Mouse (Mus musculus) left cerebral cortex, postnatal 14 days (tissue): ENCODE results near the gene Zmiz1. TPM values are rescaled to one million over a fixed set of nuclear protein-coding genes. Genes with fewer than 3 reads are reported as not detected.
A peak's percentile ranks its signal among the peaks of the same experiment; 100 is the strongest.

ENCODE experiments used
- DNase-seq, 2 experiments: peaks; one replicate each; pipeline ENCODE4 v3.0.0; 2021 to 2022; ENCODE audit warnings: low spot score in 2 of 2, mixed read lengths in 1 of 2
- intact Hi-C: fragments of 180-260 bp; cut with DNase I; formaldehyde crosslinking; loops from one replicate; pipeline ENCODE4 v1.15.1; 2025
- total RNA-seq, 2 experiments: library from RNA; stranded (reverse); gene quantifications; 2 replicates each; pipeline ENCODE4 v1.2.3; 2021

Gene Zmiz1
- total RNA-seq, 2 experiments from 2014 or later = 86.2 to 98.9 TPM

DNA sequence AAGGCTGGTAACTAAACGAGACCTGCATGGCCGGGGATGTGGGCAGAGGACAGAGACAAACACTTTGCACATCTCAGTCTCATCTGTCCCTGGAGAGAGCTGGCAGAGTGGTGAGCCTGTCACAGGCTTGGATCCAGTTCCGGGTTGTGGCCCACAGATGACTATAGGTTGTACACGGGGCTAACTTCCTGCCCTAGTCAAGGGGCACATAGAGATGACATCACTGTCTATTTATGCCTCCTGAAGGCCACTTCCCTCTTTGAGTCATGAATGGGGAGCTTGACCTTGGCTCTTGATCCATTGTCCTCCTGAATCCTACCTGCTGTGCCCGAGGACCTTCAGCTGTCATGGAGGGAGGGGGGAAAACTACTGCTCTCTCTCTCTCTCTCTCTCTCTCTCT lies 25.1 kb downstream of the Zmiz1 start:
- peak in 1 of 2 experiments; percentile 46 for DNase-seq
- intact Hi-C loops = no loop called here

DNA sequence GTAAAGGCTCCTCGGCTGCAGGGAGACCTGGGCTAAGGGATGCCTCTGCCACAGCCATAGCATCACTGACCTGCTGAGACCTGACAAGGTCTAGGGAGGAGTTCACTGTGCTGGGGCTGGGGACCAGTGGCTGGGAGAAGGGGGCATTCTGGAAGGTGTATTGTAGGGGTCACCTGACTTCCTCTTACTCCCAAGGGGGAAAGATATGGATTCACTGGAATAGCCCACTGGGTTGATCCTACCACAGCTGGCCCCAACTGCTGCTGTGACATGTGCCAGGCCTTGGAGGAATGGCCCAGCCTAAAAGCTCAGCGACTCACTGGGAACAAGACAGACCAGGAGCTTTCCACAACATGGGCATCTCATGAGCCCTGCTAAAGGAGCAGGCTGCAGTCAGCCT lies 27.2 kb downstream of the Zmiz1 start:
- DNase-seq = no peak
- intact Hi-C loops = no loop called here

DNA sequence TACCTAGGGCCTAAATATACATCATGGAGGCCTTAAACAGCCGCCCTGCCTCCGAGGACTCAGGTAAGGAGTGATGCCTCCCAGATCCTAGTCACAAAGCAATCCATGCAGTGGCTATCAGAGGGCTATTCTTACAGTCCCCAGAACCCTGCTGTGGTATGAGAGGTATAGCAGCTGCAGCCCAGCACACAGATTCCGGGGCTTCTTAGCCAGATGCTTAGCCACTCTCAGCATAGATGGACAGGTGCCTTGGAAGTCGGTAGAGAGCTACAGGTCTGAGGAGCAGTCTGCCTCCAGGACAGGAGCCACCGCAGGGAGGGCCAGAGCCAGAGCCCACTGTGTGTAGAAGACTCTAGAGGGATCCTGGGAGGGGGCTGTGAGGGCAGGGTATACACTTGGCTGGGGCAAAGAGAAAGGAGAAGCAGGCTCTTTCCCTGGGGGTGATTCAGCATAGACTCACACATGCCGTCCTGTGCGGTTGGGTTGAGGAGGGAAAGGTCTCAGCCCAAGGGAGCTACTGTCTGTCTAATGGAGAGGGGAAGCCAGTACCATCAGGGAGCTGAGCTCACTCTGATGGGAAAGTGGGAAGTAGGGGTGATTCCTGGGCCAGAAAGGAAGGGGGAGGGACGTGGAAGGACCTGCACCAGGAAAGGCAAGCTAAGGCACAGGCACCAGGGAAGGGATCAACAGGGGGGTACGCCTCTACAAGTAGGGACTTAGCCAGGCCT lies 27.9 kb downstream of the Zmiz1 start:
- intact Hi-C loops = no loop called here
- DNase-seq = no peak

DNA sequence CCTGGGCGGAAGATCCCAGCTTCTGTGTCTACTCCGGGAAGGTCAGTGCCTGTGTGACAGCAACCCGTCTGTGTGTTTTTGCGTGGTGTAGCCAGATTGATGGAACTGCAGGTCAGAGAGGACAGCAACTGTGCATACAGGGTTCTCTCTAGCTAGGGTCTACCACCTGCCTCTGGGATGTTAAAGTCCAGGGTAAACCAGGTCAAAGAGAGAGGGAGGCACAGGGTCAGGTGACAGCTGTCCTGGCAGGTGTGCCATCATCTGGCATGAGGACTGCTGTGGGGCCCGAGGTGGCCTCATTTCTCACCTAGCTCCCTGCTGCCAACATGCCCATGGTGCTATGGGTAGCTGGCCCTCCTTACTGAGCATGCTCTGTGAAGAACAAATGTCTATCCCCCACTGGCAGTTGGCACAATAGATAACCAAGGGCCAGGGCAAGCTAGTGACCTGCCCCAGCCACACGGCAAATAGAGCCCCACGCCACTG lies 28.5 kb downstream of the Zmiz1 start:
- no peak for DNase-seq
- intact Hi-C loops = no loop called here

GRCm38 (mm10) chr14:25488097-25488613 lies 29.2 kb downstream of the Zmiz1 start:
- DNase-seq = peak in 1 of 2 experiments; percentile 40
- intact Hi-C loops = no loop called here

DNA sequence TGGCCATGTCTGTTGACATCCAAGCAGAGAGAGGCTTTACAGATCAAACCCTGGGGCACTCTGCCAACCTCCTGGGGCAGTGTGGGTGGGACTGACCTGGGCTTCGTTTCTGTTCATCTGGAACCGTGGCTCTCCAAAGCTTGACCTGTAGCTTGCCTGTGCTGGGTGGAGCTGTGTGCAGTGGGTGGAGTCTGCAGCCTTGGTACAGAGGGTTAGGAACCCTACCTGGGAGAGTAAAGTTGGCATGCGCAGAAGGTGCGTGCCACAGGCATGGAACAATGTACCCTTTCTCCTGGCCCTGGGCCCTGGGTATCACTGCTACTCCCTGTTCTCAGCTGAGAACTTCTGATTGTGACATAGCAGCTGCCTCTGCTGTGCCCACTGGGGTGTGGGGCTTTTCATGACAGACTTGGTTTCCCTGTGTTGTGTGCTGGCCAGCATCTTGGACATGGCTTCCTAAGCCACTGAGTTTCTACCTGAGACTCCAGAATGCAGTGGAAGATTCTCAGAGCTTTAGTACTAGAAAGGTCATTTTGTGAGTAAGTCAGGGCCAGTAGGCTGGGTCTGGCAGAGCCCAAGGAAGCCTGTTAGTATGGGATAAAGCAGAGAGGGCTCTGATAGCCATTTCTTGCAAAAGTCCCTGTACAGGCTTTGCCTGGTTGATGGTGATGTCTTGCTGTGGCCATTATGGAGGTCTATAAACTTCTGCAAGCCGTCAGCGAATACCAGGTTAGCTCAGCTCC lies 30.5 kb downstream of the Zmiz1 start:
- intact Hi-C loops = no loop called here

DNA sequence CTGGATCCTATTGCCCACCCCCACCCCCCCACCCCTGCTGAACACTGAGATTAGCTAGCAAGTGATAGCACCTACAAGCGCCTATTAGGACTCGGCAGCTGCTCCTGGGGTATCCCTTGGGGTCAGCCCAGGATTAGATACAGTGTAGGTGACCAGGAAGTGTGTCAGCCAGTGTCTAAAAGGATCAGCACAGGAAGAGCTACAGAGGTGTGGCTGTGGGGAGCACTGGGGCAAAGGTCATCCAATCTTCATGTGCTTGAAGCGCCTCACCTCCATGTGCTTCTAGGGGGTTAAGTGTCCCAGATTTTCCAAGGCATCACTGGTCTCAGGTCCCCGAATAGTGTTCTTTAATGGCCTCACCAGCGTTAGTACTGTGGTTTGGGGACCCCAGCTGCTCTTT lies 33.0 kb downstream of the Zmiz1 start:
- intact Hi-C loops = no loop called here
- no peak for DNase-seq

More for the DNA sequence above, 30.5 kb downstream of the Zmiz1 start:
- no peak for DNase-seq

DNA sequence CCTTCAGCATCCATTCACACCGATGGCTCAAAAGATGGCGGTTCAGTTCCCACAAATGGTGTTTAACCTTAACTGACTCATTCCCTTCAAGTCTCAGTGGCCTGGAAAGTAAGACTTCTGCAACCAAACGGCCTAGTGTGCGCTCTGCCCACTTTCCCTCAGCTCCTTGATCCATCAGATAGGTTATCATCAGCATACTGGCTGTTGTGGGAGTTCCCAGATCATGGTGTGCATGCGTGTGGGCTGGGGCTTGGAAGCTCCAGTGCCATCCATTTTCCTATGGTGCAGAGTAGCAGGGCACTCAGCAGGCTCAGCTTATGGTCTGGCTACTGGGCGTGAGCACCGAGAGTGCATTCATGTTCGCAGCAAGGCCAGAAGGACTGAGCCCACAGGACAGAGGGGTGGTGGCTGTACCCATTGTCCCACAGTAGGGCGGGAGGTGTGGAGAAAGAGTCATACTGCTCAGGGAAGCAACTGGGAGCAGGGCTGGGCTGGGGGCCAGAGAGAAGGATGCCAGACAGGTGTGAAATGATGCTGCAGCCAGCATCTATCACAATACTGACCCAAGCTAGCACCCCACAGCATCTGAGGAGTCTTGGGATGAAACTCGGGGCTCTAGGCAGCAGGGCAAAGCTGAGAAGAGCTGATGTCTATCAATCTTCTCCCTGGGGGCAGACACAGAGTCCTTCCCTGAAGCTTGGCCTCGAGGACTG lies 33.7 kb downstream of the Zmiz1 start:
- intact Hi-C loops = no loop called here
- DNase-seq = no peak

DNA sequence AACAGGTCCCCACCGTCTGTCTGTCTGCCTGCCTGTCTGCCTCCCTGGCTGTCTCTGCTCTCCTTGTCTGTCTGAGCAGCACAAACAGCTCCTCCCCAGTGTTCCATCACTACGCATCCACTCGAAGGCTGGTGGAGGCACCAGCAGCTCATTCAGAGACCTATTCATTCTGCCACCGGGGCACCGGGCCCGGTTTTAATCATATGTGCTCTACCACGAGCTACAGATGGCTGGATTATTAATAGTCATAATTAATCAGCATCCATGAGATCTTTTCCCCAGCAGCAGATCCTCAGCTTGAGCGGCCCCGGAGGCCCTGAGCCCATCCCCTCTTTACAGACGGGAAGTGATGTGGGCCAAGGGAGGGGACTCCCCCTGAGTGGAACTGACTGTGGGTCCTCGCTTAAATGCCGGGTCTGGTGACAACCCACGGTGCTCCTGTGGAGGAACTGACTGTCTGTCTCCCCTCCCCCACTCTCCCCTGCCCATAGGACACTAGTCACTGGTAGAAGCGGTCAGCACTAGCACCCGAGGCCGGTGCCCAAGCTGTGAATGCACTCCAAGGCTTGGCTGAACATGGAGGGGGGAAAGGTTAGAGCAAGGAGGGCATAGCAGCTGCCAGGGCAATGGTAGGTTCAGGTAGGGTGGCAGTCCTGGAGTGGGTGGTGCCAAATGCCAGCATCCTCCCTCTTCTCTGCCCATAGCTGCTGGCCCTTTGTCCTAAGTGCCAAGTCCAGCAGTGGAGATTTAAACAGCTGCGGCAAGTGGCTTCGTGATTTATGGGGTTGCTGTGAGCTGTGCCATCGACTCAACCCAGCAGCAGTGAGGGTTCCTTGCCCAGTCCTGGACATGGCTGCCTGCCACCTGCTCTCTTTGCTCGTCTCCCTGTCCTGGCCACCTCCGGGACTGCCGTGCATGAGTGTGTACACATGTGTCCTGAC lies 34.6 kb downstream of the Zmiz1 start:
- intact Hi-C loops = no loop called here
- DNase-seq = peak; percentile 48 to 58

GRCm38 (mm10) chr14:25494778-25495177 lies 35.8 kb downstream of the Zmiz1 start:
- intact Hi-C loops = loop anchor here (5.0 kb wide), 1 partner anchor 32 kb away; no protein-coding TSS in a partner anchor
- no peak for DNase-seq

GRCm38 (mm10) chr14:25496116-25496515 lies 37.1 kb downstream of the Zmiz1 start:
- intact Hi-C loops = loop anchor here (5.0 kb wide), 1 partner anchor 34 kb away; no protein-coding TSS in a partner anchor
- peak in 1 of 2 experiments; percentile 61 for DNase-seq

GRCm38 (mm10) chr14:25496989-25497388 lies 38.0 kb downstream of the Zmiz1 start:
- DNase-seq = no peak
- intact Hi-C loops = loop anchor here (5.0 kb wide), 1 partner anchor 35 kb away; no protein-coding TSS in a partner anchor

GRCm38 (mm10) chr14:25497596-25497995 lies 38.6 kb downstream of the Zmiz1 start:
- intact Hi-C loops = loop anchor here (5.0 kb wide), 1 partner anchor 35 kb away; no protein-coding TSS in a partner anchor
- peak in 1 of 2 experiments; percentile 48 for DNase-seq

DNA sequence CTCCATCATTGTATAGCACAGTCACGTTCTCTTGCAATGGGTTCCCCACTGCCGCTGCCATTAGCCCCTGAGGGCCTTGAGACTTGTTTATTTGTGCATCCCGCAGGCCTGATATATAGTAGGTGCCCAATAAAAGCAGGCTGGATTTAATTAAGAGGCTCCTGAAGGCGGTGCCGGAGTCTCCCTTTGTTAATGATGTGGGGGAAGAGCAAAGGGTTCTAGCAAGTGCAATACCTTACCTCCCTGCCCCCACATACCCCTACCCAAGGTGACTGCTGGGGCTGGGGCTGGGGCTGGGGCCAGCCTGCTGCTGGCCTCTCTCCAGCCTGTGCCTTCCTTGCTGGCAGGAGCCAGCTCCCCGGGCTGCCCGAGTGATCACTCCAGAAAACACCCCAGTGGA lies 39.4 kb downstream of the Zmiz1 start:
- intact Hi-C loops = loop anchor here (5.0 kb wide), 1 partner anchor 36 kb away; no protein-coding TSS in a partner anchor
- no peak for DNase-seq

GRCm38 (mm10) chr14:25499526-25499925 lies 40.5 kb downstream of the Zmiz1 start:
- no peak for DNase-seq
- intact Hi-C loops = loop anchor here (5.0 kb wide), 1 partner anchor 37 kb away; no protein-coding TSS in a partner anchor

GRCm38 (mm10) chr14:25500511-25501120 lies 41.6 kb downstream of the Zmiz1 start:
- intact Hi-C loops = no loop called here

DNA sequence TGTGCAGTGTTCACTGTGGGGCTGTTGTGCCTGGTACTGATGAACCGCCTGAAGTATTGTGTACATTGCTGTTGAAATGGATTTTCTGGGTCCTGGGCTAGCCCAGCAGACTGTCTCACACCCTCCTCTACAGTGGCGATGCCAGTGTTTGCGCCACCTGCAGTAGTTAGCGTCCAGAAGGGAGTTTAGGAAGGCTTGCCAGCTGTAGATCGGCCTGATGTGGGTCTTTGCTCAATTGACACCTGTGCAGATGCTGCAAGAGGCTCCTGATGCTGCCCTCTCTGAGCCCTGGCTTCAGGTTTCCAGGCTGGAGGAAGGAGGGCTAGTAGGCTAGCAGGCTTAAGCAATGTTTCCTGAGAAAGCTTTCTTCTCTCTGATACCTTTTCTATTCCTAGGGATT lies 42.5 kb downstream of the Zmiz1 start:
- intact Hi-C loops = no loop called here
- no peak for DNase-seq

More at GRCm38 (mm10) chr14:25500511-25501120, 41.6 kb downstream of the Zmiz1 start:
- no peak for DNase-seq

DNA sequence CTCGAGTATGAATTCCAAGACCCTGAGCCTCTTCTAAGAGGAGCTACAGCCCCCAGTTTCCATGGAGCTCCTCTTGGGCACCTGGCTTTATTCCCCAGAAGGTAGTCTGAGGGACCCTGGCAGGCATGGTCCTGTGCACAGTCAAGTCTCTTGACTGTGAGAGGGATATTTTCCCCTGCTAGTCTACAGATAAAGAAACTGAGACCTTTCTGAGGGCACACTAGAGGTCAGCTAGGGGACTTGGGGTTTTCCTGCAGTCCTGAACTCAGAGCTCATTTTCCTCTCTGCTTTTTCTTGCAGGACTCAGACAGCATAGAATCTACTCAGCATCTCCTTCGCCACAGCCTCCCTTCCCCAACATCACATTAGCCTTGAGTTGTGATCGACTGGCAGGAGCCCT lies 43.4 kb downstream of the Zmiz1 start:
- no peak for DNase-seq
- intact Hi-C loops = no loop called here
